26 mouse cellular contexts compared by ENCODE assay signal in genomic region chr9:48503001-48503400, GRCm38 (mm10).
"Had no signal": no experiment of that assay in that cellular context is flagged by ENCODE, and none has a peak within 500 bp of the region (broad histone marks: within the 10 kb centered on the region; RNA-seq: fewer than 3 reads in every experiment).

No protein-coding gene starts in this region.

- H3K4me2 ChIP-seq: heart, embryonic 11.5 days; heart, embryonic 13.5 days; heart, embryonic 15.5 days; hindbrain, embryonic 13.5 days; hindbrain, embryonic 15.5 days; kidney, embryonic 15.5 days; limb, embryonic 13.5 days; limb, embryonic 15.5 days; liver, embryonic 12.5 days had no signal

- H3K9ac ChIP-seq: heart, embryonic 13.5 days; heart, embryonic 15.5 days; hindbrain, embryonic 13.5 days; hindbrain, embryonic 15.5 days; kidney, embryonic 15.5 days; limb, embryonic 13.5 days; limb, embryonic 15.5 days; liver, embryonic 12.5 days; liver, embryonic 14.5 days had no signal

- DNase-seq: gastrocnemius, adult 2 months; gastrocnemius, postnatal 10 days; gastrocnemius, postnatal 25 days; heart, adult 18-20 months; heart, postnatal 14 days; heart, postnatal 36 days; kidney, adult 11 months; kidney, adult 2 months; kidney, adult 9 months; kidney, postnatal 14 days; kidney, postnatal 36 days; layer of hippocampus, adult 9-11 months; layer of hippocampus, postnatal 36 days; left cerebral cortex, postnatal 4 days had no signal

- H3K4me3 ChIP-seq: gastrocnemius, adult 2 months; heart, embryonic 13.5 days; heart, embryonic 15.5 days; hindbrain, embryonic 13.5 days; hindbrain, embryonic 15.5 days; kidney, embryonic 15.5 days; limb, embryonic 13.5 days; limb, embryonic 15.5 days; liver, embryonic 12.5 days had no signal

- H3K36me3 ChIP-seq: heart, embryonic 13.5 days; heart, embryonic 15.5 days; hindbrain, embryonic 13.5 days; hindbrain, embryonic 15.5 days; kidney, embryonic 15.5 days; limb, embryonic 13.5 days; limb, embryonic 15.5 days; liver, embryonic 12.5 days had no signal

- H3K27ac ChIP-seq: gastrocnemius, adult 2 months; heart, embryonic 13.5 days; heart, embryonic 15.5 days; hindbrain, embryonic 13.5 days; hindbrain, embryonic 15.5 days; hindbrain, postnatal 0 days; kidney, embryonic 15.5 days; limb, embryonic 13.5 days; limb, embryonic 15.5 days; liver, embryonic 12.5 days; liver, embryonic 14.5 days had no signal

- ATAC-seq: hindbrain, postnatal 0 days; intestine, embryonic 16.5 days; liver, embryonic 12.5 days had no signal

- H3K9me3 ChIP-seq: heart, embryonic 13.5 days; heart, embryonic 15.5 days; hindbrain, embryonic 13.5 days; hindbrain, embryonic 15.5 days; kidney, embryonic 15.5 days; limb, embryonic 13.5 days; limb, embryonic 15.5 days; liver, embryonic 12.5 days had no signal

- H3K27me3 ChIP-seq: hindbrain, embryonic 15.5 days; kidney, embryonic 15.5 days; limb, embryonic 15.5 days had no signal

- H3K4me1 ChIP-seq: heart, embryonic 13.5 days; heart, embryonic 15.5 days; hindbrain, embryonic 13.5 days; hindbrain, embryonic 15.5 days; kidney, embryonic 15.5 days; limb, embryonic 13.5 days; limb, embryonic 15.5 days; liver, embryonic 12.5 days had no signal
